Mouse (Mus musculus) megakaryocyte, embryonic 14.5 days (primary cell): ENCODE measurements around the gene Gm4756. TPM values are rescaled to one million over a fixed set of nuclear protein-coding genes. Genes with fewer than 3 reads are reported as not detected.
A peak's percentile ranks its signal among the peaks of the same experiment; 100 is the strongest.
"Not testable (repeated sequence)": the region's sequence is repeated elsewhere in the genome, so short reads cannot be mapped to it uniquely, and the experiment has no call there.

ENCODE experiments used
- H3K27me3 ChIP-seq: replicated peaks from 2 replicates; pipeline ENCODE3; 2012; ENCODE audit warnings: inconsistent platforms
- H3K36me3 ChIP-seq: replicated peaks from 2 replicates; pipeline ENCODE3; 2012; ENCODE audit warnings: low read length, inconsistent platforms, mixed read lengths
- H3K4me1 ChIP-seq: 2 replicates; pipeline ENCODE4 v1.6.1; 2012; ENCODE audit warnings: inconsistent platforms
- H3K4me3 ChIP-seq: replicated peaks from 2 replicates; pipeline ENCODE3; 2012; ENCODE audit warnings: moderate library complexity, mild to moderate bottlenecking, inconsistent platforms
- H3K9me3 ChIP-seq: 2 replicates; pipeline ENCODE4 v1.6.1; 2012; ENCODE audit warnings: inconsistent platforms
- FLI1 ChIP-seq: IDR thresholded peaks from 2 replicates; pipeline ENCODE4 v1.6.1; 2012; ENCODE audit warnings: low read length, inconsistent platforms, mixed read lengths
- GATA1 ChIP-seq: IDR thresholded peaks from 3 replicates; pipeline ENCODE4 v1.6.1; 2012; ENCODE audit warnings: mixed read lengths, low read length, inconsistent platforms, borderline replicate concordance
- polyA plus RNA-seq: library from polyadenylated mRNA; stranded (reverse); fragments of >175 nt; gene quantifications from 2 replicates; pipeline ENCODE4 v1.2.3, GENCODE M21; 2012; ENCODE audit warnings: low replicate concordance; ENCODE audit not compliant: insufficient read depth

Gm4756 gene
- polyA plus RNA-seq, 1 experiment: not detected

DNA sequence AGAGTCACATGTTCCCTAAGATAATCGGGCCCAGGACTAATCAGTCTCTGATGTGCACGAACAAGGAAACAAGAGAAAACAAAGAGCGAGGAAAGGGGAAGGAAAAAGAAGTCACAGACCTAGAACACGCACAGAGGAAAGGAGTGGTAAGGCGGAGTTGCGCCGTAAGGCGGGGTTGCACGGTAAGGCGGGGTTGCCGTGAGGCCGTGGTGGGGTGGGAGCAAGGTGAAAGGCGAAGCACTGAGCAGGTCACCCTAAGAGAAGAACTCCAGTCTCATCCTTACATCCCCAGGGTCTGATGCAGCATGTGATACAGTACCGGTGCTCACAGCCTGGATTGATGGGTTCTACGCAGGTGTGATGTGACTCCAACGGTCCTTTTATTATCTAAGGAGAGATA lies 6.3 kb upstream of the Gm4756 start:
- Histone ChIP-seq H3K36me3 (peaks cover 47% of the 10 kb centered on the region), H3K4me3 (no peak overlapping the region), H3K9me3 (no peaks in the 10 kb centered on the region), H3K27me3 (no peaks in the 10 kb centered on the region), H3K4me1 (peaks cover 3% of the 10 kb centered on the region; the same call in 1 of the 2 replicates)
- TF ChIP-seq FLI1: no peak
- TF ChIP-seq GATA1: no peak

GRCm38 (mm10) chr12:72654698-72655097 lies 5.2 kb upstream of the Gm4756 start:
- H3K4me3 ChIP-seq: no peak overlapping the region
- H3K4me1 ChIP-seq: peaks cover 3% of the 10 kb centered on the region; the same call in 1 of the 2 replicates
- H3K27me3 ChIP-seq: no peaks in the 10 kb centered on the region
- H3K36me3 ChIP-seq: peaks cover 55% of the 10 kb centered on the region
- no peak for TF ChIP-seq FLI1
- no peak for TF ChIP-seq GATA1
- no peaks in the 10 kb centered on the region for H3K9me3 ChIP-seq

DNA sequence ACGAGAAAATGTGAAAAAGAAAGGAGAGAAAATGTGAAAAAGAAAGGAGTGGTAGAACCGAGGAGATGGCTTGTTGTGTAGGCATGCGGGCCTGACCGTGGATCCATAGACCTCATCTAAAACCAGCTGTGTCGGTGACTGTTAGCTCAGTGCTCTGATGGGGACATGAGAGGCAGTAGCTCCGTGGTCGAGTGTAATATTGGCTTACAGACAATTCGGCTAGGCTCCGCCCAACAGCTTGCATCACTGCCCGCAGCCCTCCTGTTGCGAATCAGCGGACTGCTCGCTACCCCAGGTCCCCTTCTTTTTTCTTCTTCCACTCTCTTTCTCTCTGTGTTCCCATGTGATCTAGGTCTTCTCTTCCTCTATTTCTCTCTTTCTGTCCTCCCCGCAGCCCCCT lies 540 bp downstream of the Gm4756 start:
- H3K4me3 ChIP-seq: no peak overlapping the region
- H3K4me1 ChIP-seq: no peaks in the 10 kb centered on the region
- TF ChIP-seq FLI1 (no peak), GATA1 (no peak)
- peaks cover 39% of the 10 kb centered on the region for H3K36me3 ChIP-seq
- H3K27me3 ChIP-seq: no peaks in the 10 kb centered on the region
- 0 out of 2 replicates have a peak, but pooled peaks cover 5% of the 10 kb centered on the region for H3K9me3 ChIP-seq

DNA sequence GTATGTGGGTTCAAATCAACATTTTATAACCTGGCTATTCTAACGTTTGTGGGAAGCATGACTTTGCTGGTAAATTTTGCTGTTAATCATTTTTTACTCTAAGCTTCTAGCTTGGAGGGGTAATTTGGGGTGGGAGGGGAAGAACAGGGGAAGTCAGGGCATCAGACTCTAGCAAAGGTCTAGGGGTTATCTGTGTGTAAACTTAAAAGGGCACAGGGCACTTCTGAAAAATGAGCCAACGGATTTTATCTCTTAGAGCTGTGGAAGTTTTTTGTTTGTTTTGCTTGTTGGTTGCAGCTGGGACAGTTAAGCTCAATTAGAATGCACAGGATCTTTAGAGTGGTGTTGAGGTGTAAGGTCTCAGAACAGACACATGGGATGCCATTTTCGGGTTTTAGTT lies 11.4 kb downstream of the Gm4756 start:
- Histone ChIP-seq H3K4me3 (no peak overlapping the region), H3K4me1 (no peaks in the 10 kb centered on the region), H3K36me3 (no peaks in the 10 kb centered on the region), H3K9me3 (peaks cover 14% of the 10 kb centered on the region; the same call in 1 of the 2 replicates), H3K27me3 (no peaks in the 10 kb centered on the region)
- no peak for TF ChIP-seq GATA1
- no peak for TF ChIP-seq FLI1

DNA sequence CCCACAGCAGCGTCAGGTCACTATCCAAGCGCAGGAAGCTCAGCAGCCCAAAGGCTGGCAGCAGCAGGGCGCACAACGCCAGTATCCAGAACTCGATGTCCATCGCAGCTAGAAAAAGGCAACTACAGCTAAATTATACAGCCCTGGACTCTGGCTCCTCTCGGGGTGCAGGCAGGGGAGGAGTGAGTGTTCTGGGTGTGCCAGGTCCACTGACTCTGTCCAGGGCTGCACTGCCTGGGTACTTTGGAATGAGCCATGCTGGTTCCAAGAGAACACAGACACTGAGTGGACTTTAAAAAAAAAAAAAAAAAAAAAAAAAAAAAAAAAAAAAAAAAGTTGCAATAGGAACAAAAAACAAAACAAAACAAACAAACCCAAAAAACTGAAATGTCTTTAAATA lies 20.7 kb downstream of the Gm4756 start:
- H3K4me1 ChIP-seq: no peaks in the 10 kb centered on the region; the same call in 1 of the 2 replicates
- no peaks in the 10 kb centered on the region for H3K27me3 ChIP-seq
- no peak overlapping the region for H3K4me3 ChIP-seq
- TF ChIP-seq GATA1 (no peak), FLI1 (no peak)
- no peaks in the 10 kb centered on the region for H3K36me3 ChIP-seq
- peaks cover 3% of the 10 kb centered on the region; the same call in 1 of the 2 replicates for H3K9me3 ChIP-seq

DNA sequence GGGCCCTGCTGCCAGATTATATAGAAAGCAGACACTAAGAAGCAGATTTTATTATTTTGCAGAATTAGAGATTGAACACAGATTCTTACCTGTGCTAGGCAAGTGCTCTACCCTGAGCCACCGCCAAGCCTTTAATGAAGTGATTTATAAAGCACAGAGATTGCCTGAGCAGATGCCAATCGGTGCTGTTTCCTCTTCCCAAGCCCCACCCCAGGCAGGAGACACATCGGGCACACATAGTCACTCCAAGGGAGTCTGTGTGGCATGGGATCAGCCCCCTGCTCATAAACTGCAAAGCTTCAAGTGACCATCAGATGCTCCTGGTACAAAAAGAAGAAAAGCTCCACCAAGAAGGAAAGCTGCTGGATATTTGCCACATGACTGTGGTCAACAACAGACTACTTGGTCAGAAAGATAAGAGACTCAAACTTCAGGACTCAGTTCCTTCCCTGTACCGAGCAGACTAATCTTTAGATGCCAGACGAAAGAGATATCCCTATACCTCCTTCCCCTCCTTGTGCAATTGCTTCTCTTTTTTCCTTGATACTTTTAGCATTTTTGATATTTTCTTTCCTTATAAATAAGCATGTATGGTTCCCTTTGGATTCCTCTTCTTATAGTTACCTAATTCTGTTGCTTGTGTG lies 26.5 kb downstream of the Gm4756 start:
- H3K27me3 ChIP-seq: no peaks in the 10 kb centered on the region
- H3K4me1 ChIP-seq: peaks cover 36% of the 10 kb centered on the region
- H3K4me3 ChIP-seq: peak overlapping the region; percentile 80
- no peaks in the 10 kb centered on the region for H3K9me3 ChIP-seq
- no peaks in the 10 kb centered on the region for H3K36me3 ChIP-seq
- TF ChIP-seq FLI1 (no peak), GATA1 (no peak; the same call in 2 of the 3 replicates)

- Histone ChIP-seq H3K36me3 (no peaks in the 10 kb centered on the region), H3K9me3 (no peaks in the 10 kb centered on the region), H3K4me1 (peaks cover 36% of the 10 kb centered on the region), H3K27me3 (no peaks in the 10 kb centered on the region), H3K4me3 (peak overlapping the region; percentile 5)
- TF ChIP-seq GATA1: no peak
- TF ChIP-seq FLI1: no peak
Measured at GRCm38 (mm10) chr12:72621441-72621840, 28.0 kb downstream of the Gm4756 start.

- H3K36me3 ChIP-seq: no peaks in the 10 kb centered on the region
- peaks cover 36% of the 10 kb centered on the region for H3K4me1 ChIP-seq
- H3K9me3 ChIP-seq: no peaks in the 10 kb centered on the region
- H3K27me3 ChIP-seq: no peaks in the 10 kb centered on the region
- no peak overlapping the region for H3K4me3 ChIP-seq
- TF ChIP-seq FLI1 (no peak), GATA1 (no peak)
Measured at GRCm38 (mm10) chr12:72620856-72621255, 28.6 kb downstream of the Gm4756 start.

- TF ChIP-seq GATA1 (no peak), FLI1 (no peak)
- Histone ChIP-seq H3K36me3 (no peaks in the 10 kb centered on the region), H3K9me3 (peaks cover 18% of the 10 kb centered on the region), H3K27me3 (no peaks in the 10 kb centered on the region), H3K4me1 (no peaks in the 10 kb centered on the region), H3K4me3 (no peak overlapping the region)
Measured at GRCm38 (mm10) chr12:72612053-72612452, 37.4 kb downstream of the Gm4756 start.

DNA sequence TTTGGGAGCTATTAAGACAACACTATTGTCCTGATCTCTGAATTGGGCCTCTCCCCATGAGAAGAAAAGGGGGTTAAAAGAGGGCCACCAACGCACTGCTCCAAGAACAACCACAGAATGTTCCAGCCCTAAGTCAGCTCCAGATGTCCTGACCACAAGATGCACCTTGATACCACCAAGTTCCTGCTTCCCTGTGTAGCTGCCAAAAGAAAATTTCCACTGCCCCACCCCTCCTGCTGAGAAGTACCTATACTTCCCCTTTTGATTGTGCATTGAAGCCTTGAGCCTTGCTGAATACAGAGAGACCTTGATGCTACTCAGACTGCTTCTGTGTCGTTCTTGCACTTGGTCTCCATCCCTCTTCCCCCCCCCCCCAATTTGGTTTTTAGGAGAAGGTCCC lies 50.7 kb downstream of the Gm4756 start:
- not testable (repeated sequence) for H3K27me3 ChIP-seq, H3K36me3 ChIP-seq, H3K4me3 ChIP-seq
- Histone ChIP-seq H3K9me3 (peaks cover 17% of the 10 kb centered on the region), H3K4me1 (peaks cover 14% of the 10 kb centered on the region)

DNA sequence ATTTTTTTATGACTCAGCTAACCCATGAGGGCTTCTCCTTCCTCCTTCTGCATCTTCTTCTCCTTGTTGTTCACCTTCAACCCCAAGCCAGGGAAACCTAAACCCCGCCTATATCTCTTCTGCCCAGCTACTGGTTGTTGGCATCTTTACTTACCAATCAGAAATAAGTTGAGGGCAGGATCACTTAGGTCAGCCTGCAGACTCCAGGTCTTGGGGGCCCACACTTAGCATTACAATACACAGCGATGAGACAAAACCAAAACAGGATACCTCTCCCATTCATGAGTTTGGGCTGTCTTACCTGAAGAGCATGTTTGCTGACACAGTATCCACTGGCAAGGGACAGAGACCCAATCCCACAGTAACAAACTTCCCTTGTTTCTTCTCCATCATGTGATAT lies 55.5 kb downstream of the Gm4756 start:
- no peak overlapping the region for H3K4me3 ChIP-seq
- TF ChIP-seq GATA1: no peak
- TF ChIP-seq FLI1: no peak
- H3K4me1 ChIP-seq: peaks cover 11% of the 10 kb centered on the region
- H3K27me3 ChIP-seq: no peaks in the 10 kb centered on the region
- no peaks in the 10 kb centered on the region for H3K36me3 ChIP-seq
- H3K9me3 ChIP-seq: peaks cover 10% of the 10 kb centered on the region
